Mouse (Mus musculus) fat pad, adult 2 months (tissue): ENCODE results near the gene Mmd.

Source experiments
- DNase-seq: peaks from one replicate; pipeline ENCODE4 v3.0.0-alpha.2; 2011; ENCODE audit warnings: low read depth, low spot score; ENCODE audit errors: extremely low read depth

The Mmd gene

DNA sequence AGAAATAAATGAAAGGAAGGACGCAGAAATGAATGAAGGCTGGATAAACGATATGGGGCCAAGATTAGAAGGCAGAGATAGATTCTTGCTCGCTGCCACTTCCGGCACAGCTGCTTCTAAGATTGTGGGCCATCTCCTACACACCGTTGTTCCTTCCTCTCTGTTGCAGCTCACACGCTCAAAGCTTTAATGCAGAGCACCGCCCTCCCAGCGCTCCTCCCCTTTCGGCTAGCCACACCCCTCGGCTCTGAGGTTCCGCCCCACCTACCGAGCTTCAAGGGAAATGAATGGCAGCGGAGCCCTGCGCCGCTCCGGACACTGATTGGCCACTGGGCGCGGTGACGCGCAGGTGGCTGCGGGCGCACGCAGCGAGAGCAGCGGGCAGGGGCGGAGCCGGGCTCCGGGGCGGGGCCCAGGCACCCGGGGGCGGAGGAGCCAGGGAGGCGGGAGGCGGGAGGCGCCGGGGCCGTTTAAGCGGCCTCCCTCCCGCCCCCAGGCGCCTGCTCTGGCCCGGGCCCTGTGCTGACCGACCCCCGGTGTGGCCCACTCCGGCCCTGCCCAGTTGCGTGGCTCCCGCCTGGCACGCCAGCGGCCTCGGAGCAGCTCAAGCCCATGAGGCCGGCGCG lies at the start of gene Mmd:
Mmd (plus strand) TSS at position 432 of the 626 bp plus-strand sequence.
- peak; percentile 78 for DNase-seq

DNA sequence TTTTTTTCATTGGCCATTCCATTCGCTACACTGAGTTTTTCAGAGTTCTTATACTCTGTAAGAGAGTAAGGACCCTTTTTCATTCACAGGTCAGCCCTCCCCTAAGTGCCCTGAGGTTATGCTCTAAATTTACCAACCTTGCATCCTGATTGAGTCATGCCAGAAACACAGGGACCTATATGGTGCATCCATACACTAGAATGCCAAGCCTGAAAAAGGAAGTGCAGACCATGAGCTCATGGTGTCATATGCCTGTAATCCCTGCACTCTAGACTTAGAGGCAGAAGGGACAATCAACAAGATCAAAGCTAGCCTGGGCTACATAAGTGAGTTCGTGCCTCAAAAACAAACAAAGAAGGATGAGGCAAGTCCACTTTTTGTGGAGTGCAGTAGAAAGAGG lies 48.4 kb upstream of the Mmd start:
- no peak for DNase-seq

DNA sequence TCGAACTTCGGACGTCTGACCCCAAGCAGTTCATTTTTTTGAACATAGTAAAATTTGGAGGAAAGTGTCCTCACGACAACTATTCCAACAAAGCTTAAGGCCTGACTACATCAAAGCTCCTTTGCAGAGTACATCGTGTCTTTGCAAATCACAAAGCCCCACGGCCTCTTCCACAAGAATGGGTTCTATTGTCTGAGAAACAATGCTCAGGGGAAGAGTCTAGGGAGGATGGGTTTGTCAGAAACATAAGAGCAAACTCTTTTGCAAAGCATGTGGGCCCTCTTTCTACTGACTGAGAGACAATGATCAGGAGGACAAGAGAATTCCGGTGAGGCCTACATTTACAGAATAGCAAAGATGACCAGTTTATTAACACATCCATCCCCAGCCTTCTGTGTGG lies 35.0 kb upstream of the Mmd start:
- DNase-seq: no peak

DNA sequence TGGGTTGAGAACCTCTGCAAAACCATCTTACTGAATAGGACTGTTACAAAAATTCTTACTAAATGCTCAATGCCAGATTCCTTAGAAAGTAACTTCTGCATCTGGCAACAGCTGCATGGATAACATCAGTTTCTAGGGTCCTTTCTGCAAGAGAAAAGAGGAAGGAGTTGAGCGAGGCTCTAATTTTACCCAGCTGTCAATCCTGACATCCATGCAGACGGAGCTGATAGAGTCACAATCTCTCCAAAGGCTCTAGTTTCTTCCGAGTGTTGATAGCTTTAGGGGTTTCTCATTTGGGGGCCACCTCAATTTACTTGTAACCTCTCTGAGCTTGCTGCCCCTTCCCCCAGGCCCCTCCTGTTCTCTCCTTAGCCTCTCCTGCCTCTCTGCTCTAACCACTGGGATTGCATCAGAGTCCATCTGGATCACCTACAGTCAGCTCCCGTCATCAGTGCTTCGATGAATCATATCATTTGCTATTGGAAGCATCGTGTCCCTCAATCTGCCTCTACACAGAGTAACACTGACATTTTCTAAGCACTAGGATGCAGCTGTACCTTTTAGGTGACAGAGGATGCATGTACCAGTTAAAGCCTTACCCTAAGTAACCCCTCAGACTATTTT lies 29.1 kb upstream of the Mmd start:
- no peak for DNase-seq

DNA sequence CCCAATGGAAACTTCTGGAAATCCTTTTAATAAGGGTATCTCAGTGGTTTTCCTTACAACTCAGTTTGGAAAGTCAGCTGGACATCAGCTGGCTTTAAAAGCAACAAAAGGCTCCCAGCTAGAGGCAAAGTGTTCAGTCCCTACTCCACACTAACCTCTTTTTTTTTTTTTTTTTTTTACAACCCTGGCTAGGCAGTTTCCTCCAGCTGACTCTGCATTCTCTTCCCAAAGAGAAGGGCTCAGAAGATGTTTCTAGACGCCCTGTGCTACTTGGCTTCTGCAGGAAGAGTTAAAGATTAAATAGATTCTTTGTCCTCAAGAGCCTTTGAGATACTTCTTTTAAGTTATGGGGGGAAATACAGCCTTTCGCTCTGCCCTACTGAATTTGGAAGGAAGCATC lies 28.5 kb upstream of the Mmd start:
- no peak for DNase-seq

DNA sequence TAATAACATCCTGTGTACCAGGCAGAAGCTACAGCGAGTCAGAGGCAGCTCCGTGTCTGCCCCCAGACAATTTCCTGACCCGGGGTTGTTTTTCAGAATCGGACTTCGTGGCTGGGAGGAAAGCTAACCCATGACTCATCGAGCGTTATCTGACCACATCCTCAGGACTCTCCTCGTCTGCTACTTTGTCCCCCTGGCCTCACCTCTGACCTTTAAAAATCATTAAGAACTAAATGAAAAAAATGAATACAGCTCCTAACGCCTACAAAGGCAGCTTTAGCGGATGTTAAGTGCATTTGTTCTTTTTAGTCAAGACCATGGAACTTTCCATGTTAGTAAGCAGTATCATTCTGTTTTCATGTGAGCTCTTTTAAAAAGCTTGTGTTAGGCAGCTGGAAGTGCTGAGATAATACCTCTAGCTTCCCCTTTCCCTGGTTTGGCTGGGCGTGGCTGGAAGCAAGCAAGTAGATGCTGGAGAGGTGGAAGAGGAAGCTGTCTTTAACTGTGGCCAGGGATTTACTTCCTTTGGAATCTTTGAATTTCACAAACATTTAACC lies 24.3 kb upstream of the Mmd start:
- DNase-seq: no peak

DNA sequence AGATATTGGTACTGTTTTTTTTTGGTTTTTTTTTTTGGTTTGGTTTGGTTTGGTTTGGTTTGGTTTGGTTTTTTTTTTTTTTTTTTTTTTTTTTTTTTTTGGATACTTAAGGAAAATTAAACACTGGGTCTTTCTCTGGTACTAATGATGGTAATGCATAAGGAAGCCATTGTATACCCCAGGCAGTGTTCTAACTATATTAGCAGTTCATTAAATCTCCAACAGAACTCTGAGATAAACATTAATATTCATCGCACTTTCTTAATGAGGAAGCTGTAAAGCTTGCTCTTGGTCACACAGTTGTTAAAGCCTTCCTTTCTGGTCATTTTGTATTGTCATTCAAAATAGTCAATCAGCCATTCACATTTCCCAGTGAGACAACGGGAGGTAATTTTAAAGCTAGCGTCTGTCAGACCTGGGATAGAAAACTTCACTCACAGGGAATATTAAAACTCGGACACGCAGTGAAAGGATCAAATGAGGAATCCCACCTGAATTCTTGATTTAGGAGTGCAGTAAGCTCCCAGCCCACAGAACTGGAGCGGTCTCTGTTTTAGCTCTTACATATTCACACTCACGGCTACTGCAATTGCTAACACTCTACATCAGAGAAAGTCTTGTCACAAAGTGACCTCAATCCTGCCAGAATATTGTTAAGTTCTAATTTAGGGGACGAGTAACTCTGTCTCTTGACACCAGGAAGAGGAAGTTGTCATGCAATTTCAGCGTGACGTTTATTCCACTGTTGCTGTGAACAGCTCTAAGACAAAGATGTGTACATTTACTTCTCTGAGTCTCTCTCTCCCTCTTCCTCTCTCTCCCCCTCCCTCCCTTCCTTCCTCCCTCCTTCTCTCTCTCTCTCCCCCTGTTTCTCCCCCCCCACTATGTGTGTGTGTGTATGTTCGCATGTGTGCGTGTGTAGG lies 22.0 kb upstream of the Mmd start:
- no peak for DNase-seq

DNA sequence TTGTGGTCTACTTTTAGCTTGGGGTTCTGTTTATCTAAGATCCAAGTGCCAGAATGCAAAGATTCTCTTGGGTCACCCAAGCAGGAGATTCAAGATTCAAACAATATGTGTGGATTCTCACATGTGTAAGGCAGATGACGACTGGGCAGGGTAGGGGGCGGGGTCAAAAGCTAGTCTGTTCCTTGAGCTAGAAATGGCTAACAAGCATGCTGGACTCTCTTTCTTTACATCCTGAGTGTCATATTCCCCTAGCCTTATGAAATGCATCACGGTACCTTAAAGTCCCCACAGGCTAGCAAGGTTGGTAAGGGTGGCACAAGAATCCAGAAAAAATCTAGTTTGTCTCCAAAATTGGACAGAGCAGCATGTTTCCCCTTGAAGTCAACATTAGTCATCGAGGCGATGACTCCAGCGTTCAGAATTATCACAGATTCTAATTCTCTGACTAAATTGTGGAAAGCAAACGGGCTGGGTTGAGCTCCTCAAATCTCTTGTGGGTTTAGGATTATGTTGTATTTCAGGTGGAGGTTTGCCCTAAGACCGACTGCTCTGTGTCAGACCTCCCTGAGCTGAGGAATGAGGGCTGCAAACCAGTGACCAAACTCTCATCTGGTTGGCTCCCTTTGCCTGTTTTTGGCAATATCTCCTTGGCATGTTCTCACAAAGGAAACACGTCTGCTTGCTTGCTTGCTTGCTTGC lies 20.9 kb upstream of the Mmd start:
- no peak for DNase-seq

DNA sequence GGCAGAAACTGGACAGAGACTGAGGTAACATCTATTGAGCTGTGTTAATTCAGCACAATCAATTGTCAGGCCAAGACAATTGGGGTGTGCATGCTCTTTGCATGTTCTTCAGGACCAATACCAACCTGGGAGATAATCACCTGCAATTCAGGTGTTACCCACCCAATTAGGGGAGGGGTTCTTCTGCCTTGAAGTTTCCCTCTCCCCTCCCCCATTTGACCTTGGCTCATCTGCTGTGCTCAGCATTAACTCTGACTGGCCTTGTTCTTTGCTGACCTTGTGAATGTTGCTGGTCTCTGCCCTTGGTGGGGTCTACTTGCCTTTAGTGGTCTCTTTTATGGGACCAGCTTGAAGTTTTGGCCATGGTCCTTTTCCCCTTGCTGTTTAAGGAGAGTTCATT lies 19.5 kb upstream of the Mmd start:
- no peak for DNase-seq

DNA sequence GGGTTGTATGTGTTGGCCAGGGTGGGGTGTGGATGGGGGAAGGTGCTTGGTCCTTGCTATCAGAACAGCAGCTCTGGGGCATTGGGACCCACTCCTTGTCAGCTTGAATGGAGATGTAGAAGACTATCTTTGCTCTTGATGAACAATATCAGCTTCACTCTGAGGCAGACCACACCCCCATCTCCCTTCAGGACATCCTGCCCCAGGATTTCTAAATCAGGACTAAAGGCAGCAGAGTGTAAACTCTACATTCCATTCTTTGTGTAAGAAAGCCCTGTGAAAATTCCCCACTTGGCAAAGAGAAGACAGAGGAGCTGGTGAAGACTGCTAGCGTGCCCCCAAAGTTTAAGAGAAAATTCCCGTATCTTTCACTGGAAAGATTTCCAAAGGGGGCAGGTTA lies 18.6 kb upstream of the Mmd start:
- DNase-seq: no peak

DNA sequence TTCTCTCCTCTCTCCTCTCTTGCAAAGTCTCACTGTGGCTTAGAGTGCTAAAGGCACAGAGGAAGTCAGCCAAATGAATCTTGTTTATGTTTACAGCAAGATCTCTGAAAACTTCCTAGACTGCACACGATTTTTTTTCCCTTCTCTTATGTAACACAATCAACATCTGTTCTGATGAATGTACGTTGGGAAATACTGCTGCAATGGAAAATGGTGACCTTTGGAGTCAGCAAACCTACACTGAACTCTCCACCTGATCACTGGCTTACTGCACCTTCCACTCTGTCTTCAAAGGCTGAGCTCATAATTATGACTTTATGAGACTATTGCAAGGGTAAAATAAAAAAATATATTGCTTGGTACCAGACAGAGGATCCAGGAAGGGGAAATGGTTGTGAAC lies 17.6 kb upstream of the Mmd start:
- no peak for DNase-seq

DNA sequence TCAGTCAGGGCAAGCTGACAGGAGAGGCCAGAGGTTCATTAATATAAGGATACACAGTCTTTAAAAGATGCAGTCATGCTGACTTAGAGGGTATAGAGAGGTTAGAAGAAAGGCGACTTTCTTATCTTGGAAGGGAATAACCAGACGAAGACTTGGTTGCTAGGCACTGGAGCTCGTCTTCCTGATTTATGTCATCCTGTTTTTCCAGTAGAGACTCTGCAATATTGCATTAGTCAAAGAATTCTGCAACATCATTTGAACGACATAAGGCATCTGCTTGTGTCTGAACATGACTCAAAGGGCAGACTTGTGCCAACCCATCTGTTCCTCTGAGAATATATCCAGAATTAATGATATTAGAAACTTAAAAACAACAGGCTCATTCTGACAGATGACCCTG lies 16.6 kb upstream of the Mmd start:
- no peak for DNase-seq

DNA sequence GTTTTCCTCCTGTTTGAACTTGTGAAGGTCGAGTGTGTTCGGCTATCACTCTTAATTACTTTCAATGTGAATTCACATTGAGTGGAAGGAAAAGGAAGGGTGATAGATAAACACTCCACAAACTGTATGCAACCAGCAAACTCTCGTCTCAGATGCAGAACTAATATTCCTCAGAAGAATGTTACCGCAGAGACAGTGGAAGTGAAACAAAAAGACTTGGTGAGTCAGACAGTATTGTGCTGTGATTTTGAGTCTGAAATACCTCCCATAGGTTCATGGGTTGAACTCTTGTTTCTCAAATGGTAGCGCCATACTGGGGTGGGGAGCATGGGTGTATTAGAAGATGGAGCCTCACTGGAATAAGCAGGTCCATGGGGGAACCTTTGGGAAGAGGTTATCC lies 14.0 kb upstream of the Mmd start:
- no peak for DNase-seq

DNA sequence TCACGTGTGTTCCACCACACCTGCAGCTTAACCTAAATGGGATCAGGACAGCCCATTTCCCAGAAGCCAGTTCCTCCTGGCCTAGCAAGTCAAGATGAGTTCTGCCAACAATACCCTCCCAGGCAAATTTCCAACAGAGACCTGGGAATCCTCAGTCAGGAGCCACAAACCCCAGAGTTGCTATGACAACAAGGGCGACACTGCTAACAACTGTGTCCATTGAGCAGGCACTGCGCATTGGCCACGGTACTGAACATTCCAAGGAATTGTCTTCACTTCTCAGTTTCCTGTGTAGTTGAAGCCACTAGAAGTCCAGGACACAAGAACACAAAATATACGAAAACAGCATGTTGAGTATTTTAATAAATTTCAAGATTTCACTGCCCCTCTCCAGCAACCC lies 11.6 kb upstream of the Mmd start:
- no peak for DNase-seq

DNA sequence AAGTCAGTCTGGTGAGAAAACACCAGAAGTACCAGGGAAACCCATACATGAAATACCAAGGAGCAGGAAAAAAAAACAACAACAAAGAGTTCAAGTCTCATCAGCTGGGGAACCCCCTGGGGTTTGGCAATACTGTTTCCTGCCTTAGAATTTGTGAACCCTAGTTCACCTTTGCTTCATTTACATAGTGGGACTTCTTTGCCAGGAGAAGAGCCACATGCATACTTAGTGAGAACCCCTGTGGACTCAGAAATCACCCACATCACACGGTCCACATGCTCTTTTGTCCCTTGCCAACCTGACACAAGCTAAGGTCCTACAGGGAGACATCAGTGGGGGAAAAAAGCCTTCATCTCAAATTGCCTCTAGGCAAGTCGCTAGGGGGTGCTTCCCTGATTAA lies 10.6 kb upstream of the Mmd start:
- DNase-seq: no peak

DNA sequence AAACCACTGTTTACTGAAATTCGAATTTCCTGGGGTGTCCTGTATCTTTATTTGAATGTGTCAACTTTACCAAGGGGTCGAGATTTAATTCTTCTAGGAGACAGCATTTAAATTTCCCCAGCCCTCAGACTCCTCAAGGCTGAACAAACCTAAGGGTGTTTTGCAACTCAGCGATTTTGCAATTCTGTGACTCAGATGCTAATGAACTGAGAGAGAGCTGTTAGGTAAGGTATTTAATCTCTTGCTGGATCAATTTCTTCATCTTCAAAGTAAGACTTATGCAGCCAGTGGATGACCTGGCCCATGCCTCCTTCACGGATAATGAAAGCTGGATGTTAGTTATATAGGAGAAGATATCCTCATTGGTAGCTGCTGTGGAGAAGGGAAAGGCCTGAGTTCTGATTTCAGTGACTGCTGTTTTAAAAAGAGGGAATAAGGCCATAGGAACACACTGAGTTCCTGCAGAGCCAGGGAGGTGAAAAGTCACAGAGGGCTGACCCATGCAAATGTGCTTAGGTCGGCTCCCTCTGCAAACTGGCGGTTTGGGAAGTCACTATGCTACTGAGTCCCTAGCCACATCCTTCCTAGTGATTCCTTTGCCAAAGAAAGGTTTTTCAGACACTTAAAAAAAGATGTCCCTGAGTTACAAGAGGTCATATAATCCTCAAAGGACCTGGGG lies 8.5 kb upstream of the Mmd start:
- DNase-seq: peak; percentile 97

DNA sequence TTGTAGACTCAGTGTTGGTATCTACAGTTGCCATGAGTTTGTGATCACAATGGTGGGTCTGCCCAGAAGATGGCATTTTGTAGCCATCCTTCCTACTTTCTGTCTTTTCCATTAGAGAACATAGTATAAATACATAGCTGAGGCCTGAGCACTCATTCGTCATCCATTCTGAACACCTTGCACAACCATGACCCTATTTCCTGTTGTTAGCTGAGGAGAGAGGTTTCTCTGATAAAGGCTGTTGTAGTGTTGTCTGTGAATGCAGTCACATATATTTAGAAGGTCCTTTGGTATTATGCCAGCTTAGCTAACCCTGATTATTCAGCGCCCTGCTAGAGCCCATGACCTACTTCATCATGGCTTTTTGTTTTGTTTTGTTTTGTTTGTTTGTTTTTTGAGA lies 7.4 kb upstream of the Mmd start:
- DNase-seq: no peak

DNA sequence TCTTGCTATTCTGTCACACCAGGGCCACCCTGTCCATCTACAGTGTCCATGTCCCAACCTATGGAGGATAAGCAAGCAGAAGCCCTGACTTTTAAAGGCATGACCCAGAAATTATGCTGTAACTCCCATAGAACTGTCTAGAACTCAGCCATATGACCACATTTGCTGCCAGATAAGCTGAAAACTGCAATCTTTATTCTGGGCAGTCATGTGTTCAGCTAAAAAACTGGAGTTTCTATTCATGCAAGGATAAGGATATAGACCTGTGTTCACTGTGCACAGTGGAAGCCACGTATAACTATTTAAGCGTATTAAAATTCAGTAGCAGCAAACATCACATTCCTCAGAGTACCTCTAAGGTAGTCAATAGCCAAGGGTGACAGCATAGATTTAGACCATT lies 6.0 kb upstream of the Mmd start:
- no peak for DNase-seq

DNA sequence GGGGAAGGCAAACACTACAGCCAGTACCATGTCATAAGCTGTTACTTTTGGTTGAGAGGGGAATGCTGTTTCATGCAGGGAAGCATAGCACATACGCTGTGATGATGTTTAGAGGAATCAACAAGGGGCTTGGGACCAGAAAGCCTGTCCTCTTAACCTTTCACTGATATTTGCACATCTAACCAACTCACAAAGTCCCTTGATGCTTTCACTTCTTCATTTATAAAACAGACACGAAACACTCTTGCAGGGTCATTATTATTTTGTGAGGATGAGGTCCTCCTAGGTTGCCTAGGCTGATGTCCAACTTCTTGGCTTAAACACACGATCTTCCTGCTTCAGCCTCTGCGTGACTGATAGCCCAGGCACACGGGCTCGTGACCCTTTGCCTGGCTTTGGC lies 3.6 kb upstream of the Mmd start:
- DNase-seq: no peak

DNA sequence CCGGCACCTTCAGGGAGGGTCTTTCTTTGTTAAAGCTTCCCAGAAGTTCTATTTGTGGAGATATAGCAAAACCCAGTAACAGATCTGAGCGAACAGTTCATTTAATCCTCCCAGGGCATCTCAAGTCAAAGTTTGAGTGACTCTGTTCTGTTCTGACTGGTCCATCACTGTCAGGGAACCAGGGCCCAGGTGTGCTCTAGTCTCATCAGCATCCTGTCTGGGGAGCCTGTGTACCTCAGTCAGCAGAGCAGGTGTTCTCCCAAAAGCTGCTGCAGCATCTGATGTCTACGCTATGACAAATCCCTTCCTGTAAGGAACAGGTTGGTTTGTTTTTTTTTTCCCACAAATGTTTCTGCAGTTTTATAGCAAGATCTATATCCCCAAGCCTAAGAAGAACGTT lies 2.6 kb upstream of the Mmd start:
- DNase-seq: no peak

DNA sequence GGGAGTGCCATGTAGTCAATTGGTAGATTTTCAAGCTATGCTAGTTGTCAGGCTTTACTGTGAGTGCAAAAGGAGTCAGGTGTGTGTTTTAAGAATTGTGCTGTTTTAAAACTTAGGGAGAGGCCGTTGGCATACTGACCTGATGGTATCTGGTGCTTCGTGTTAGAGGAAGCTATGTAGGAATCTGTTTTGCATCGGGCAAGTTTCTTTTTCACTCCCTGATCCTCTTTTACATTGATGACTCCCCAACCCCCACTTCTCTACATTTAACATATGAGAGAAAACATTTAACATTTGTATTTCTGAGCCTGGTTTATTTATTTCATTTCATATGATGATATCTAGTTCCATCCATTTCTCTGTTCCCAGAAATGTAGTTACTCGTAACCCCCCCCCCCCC lies 1.5 kb upstream of the Mmd start:
- no peak for DNase-seq
